Mouse (Mus musculus) intestine, embryonic 16.5 days (tissue): ENCODE results near the gene Rbm43. TPM values are rescaled to one million over a fixed set of nuclear protein-coding genes. Genes with fewer than 3 reads are reported as not detected.

Source experiments
- ATAC-seq: fragments of 200-750 bp; cut with Nextera tagmentation; 2 replicates; pipeline ENCODE4 v1.8.0; 2017; ENCODE audit warnings: moderate TSS enrichment, moderate library complexity
- H3K27ac ChIP-seq: fragments of 300-500 bp; sonication (generic); 2 replicates; pipeline ENCODE4 v1.5.1; 2014; ENCODE audit warnings: mild to moderate bottlenecking, low read length
- H3K27me3 ChIP-seq: fragments of 300-500 bp; sonication (generic); replicated peaks from 2 replicates; pipeline ENCODE4 v1.6.1; 2014; ENCODE audit warnings: low read length, control low read depth, mixed read lengths; ENCODE audit not compliant: control insufficient read depth, insufficient read depth
- H3K36me3 ChIP-seq: fragments of 300-500 bp; sonication (generic); 2 replicates; pipeline ENCODE4 v1.6.1; 2014; ENCODE audit warnings: low read length, control low read depth; ENCODE audit not compliant: control insufficient read depth, insufficient read depth
- H3K4me1 ChIP-seq: fragments of 300-500 bp; sonication (generic); 2 replicates; pipeline ENCODE4 v1.6.1; 2014; ENCODE audit warnings: low read length, control low read depth, mixed read lengths; ENCODE audit not compliant: control insufficient read depth, insufficient read depth
- H3K4me2 ChIP-seq: fragments of 300-500 bp; sonication (generic); 2 replicates; pipeline ENCODE4 v1.6.1; 2014; ENCODE audit warnings: low read depth, low read length, control low read depth
- H3K4me3 ChIP-seq: fragments of 300-500 bp; sonication (generic); 2 replicates; pipeline ENCODE4 v1.5.1; 2014; ENCODE audit warnings: mild to moderate bottlenecking, low read length
- H3K9ac ChIP-seq: fragments of 300-500 bp; sonication (generic); 2 replicates; pipeline ENCODE4 v1.6.1; 2014; ENCODE audit warnings: low read depth, low read length
- H3K9me3 ChIP-seq: fragments of 300-500 bp; sonication (generic); 2 replicates; pipeline ENCODE4 v1.6.1; 2016; ENCODE audit warnings: low read length, control low read depth; ENCODE audit not compliant: control insufficient read depth
- WGBS: fragments of 180-500 bp; shearing (Covaris S2); extraction: QIAGEN DNeasy Blood & Tissue Kit; methylation state at CpG from one replicate; pipeline ENCODE4 v1.1.7; 2014; 5-methylcytosine and 5-hydroxymethylcytosine counted together
- polyA plus RNA-seq: library from polyadenylated mRNA; unstranded; fragments of >200 nt; fragmentation: Nextera tagmentation; extraction: Ambion mirVana; gene quantifications from 2 replicates; pipeline ENCODE4 v1.2.1, GENCODE M21; 2015

The Rbm43 gene
- polyA plus RNA-seq, 1 experiment from 2014 or later, result 9.3 TPM

GRCm38 (mm10) chr2:51953648-51954204 lies 18.8 kb upstream of the Rbm43 start:
- no peak overlapping the region for H3K4me3 ChIP-seq
- 82% methylated on average over 7 of the region's 7 CpGs for WGBS
- no peaks in the 10 kb centered on the region for H3K36me3 ChIP-seq
- H3K9me3 ChIP-seq, result no peaks in the 10 kb centered on the region
- H3K27me3 ChIP-seq, result no peaks in the 10 kb centered on the region
- H3K9ac ChIP-seq, result no peak overlapping the region
- H3K4me2 ChIP-seq, result no peak overlapping the region
- ATAC-seq, result no peak
- no peak overlapping the region for H3K27ac ChIP-seq
- no peaks in the 10 kb centered on the region for H3K4me1 ChIP-seq

- Histone ChIP-seq H3K9me3 (no peaks in the 10 kb centered on the region), H3K4me3 (no peak overlapping the region), H3K36me3 (no peaks in the 10 kb centered on the region), H3K27me3 (no peaks in the 10 kb centered on the region), H3K9ac (no peak overlapping the region), H3K4me1 (no peaks in the 10 kb centered on the region), H3K4me2 (no peak overlapping the region), H3K27ac (no peak overlapping the region)
- 33% methylated on average over 1 of the region's 1 CpGs for WGBS
- ATAC-seq, result no peak
Observed at GRCm38 (mm10) chr2:51950876-51951275, 15.9 kb upstream of the Rbm43 start.

GRCm38 (mm10) chr2:51948105-51948830 lies 13.3 kb upstream of the Rbm43 start:
- no peak overlapping the region for H3K9ac ChIP-seq
- H3K4me1 ChIP-seq, result no peaks in the 10 kb centered on the region
- ATAC-seq, result no peak
- H3K9me3 ChIP-seq, result no peaks in the 10 kb centered on the region
- no peak overlapping the region for H3K4me2 ChIP-seq
- no peak overlapping the region for H3K4me3 ChIP-seq
- H3K27me3 ChIP-seq, result no peaks in the 10 kb centered on the region
- no peak overlapping the region for H3K27ac ChIP-seq
- H3K36me3 ChIP-seq, result no peaks in the 10 kb centered on the region
- WGBS, result 72% methylated on average over 6 of the region's 6 CpGs

GRCm38 (mm10) chr2:51945812-51946211 lies 10.8 kb upstream of the Rbm43 start:
- no peaks in the 10 kb centered on the region for H3K4me1 ChIP-seq
- no peak for ATAC-seq

GRCm38 (mm10) chr2:51941832-51942231 lies 6.9 kb upstream of the Rbm43 start:
- Histone ChIP-seq H3K36me3 (no peaks in the 10 kb centered on the region), H3K9me3 (no peaks in the 10 kb centered on the region), H3K4me2 (no peak overlapping the region), H3K9ac (no peak overlapping the region), H3K4me1 (no peaks in the 10 kb centered on the region), H3K27me3 (no peaks in the 10 kb centered on the region), H3K4me3 (no peak overlapping the region), H3K27ac (no peak overlapping the region)
- no peak for ATAC-seq
- 92% methylated on average over 7 of the region's 7 CpGs for WGBS

More at GRCm38 (mm10) chr2:51945812-51946211, 10.8 kb upstream of the Rbm43 start:
- H3K9ac ChIP-seq, result no peak overlapping the region
- H3K36me3 ChIP-seq, result no peaks in the 10 kb centered on the region
- H3K27ac ChIP-seq, result no peak overlapping the region
- 57% methylated on average over 2 of the region's 2 CpGs for WGBS
- H3K9me3 ChIP-seq, result no peaks in the 10 kb centered on the region
- no peak overlapping the region for H3K4me3 ChIP-seq
- no peaks in the 10 kb centered on the region for H3K27me3 ChIP-seq
- no peak overlapping the region for H3K4me2 ChIP-seq

- no peaks in the 10 kb centered on the region for H3K36me3 ChIP-seq
- H3K9ac ChIP-seq, result no peak overlapping the region
- no peak overlapping the region for H3K4me2 ChIP-seq
- WGBS, result 42% methylated on average over 2 of the region's 3 CpGs
- ATAC-seq, result no peak
- no peaks in the 10 kb centered on the region for H3K9me3 ChIP-seq
- no peaks in the 10 kb centered on the region for H3K27me3 ChIP-seq
- no peaks in the 10 kb centered on the region for H3K4me1 ChIP-seq
- no peak overlapping the region for H3K4me3 ChIP-seq
- no peak overlapping the region for H3K27ac ChIP-seq
Observed at GRCm38 (mm10) chr2:51938750-51939149, 3.8 kb upstream of the Rbm43 start.

GRCm38 (mm10) chr2:51937004-51937403 lies 2.0 kb upstream of the Rbm43 start:
- H3K27ac ChIP-seq, result no peak overlapping the region
- H3K27me3 ChIP-seq, result no peaks in the 10 kb centered on the region
- WGBS, result 70% methylated on average over 6 of the region's 6 CpGs
- ATAC-seq, result no peak
- H3K4me2 ChIP-seq, result no peak overlapping the region
- no peaks in the 10 kb centered on the region for H3K9me3 ChIP-seq
- no peak overlapping the region for H3K4me3 ChIP-seq
- no peaks in the 10 kb centered on the region for H3K4me1 ChIP-seq
- no peak overlapping the region for H3K9ac ChIP-seq
- no peaks in the 10 kb centered on the region for H3K36me3 ChIP-seq

- Histone ChIP-seq H3K4me1 (no peaks in the 10 kb centered on the region), H3K27ac (no peak overlapping the region), H3K36me3 (no peaks in the 10 kb centered on the region), H3K27me3 (no peaks in the 10 kb centered on the region), H3K4me3 (no peak overlapping the region), H3K9ac (no peak overlapping the region), H3K4me2 (no peak overlapping the region), H3K9me3 (no peaks in the 10 kb centered on the region)
- 78% methylated on average over 3 of the region's 3 CpGs for WGBS
- ATAC-seq, result no peak
Observed at GRCm38 (mm10) chr2:51936585-51936984, 1.6 kb upstream of the Rbm43 start.

GRCm38 (mm10) chr2:51935921-51936320 lies 958 bp upstream of the Rbm43 start:
- H3K27ac ChIP-seq, result no peak overlapping the region
- no peak overlapping the region for H3K9ac ChIP-seq
- H3K36me3 ChIP-seq, result no peaks in the 10 kb centered on the region
- no peaks in the 10 kb centered on the region for H3K27me3 ChIP-seq
- H3K4me2 ChIP-seq, result no peak overlapping the region
- no peaks in the 10 kb centered on the region for H3K4me1 ChIP-seq
- no peak overlapping the region for H3K4me3 ChIP-seq
- no peaks in the 10 kb centered on the region for H3K9me3 ChIP-seq
- ATAC-seq, result no peak
- WGBS, result 92% methylated on average over 7 of the region's 7 CpGs
